Mouse (Mus musculus): ENCODE measurements around the gene Slc25a3.

The Slc25a3 gene

DNA sequence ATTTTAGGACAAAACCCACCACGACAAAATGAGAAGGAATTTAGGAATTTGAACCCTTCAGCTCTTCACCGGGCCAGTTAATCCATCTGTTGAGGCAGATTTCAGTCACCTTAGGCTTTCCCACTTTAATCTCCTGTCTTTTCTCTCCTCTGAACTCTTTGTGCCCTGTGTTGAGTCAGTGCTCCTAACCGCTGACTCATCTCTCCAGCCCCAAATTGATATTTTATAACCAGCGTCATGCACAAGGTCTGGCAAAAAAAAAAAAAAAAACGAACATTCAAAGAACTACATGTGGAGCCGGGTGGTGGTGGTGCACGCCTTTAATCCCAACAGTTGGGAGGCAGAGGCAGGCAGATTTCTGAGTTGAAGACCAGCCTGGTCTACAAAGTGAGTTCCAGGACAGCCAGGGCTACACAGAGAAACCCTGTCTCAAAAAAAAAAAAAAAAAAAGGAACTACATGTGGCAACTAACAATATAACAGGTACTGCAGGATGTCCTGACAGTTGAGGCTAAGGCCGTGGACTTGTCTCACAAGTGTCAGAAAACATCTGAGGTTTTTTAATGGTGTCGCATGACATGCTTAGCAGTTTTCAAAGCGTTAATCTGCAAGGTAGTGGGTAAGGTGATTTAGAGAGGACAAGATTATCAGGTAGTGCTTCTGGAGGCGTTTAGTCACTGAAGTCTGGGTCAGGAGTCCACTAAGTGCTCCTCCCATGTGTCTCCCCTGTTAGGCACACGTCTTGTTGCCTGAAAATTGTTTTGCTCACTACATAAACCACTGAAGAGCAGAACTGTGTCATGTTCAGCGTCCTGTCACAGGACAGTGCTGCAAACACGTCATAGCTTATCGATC lies 29.4 kb downstream of the Slc25a3 start:
- DNase-seq (ENCODE audit: low read depth) = peak; percentile 54

DNA sequence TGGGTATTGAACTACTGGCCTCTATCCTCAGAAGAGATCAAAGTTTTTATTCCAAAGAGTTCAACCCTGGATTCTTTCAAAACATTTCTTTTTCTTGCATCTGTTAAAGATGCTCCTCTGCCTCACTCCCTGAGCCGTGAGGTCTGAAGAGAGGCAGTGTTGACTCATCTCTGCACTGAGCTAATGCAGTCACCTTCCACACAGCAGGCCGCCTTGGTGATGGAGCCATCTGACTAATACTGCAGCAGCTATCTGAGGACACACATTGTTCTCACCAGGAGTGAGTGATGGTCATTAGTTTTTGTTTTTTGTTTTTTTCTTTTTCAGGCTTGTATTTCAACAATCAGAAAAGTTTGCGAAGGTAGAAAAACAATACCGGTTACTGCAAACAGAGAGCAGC lies 31.0 kb downstream of the Slc25a3 start:
- DNase-seq (ENCODE audit: low read depth) = peak; percentile 33

DNA sequence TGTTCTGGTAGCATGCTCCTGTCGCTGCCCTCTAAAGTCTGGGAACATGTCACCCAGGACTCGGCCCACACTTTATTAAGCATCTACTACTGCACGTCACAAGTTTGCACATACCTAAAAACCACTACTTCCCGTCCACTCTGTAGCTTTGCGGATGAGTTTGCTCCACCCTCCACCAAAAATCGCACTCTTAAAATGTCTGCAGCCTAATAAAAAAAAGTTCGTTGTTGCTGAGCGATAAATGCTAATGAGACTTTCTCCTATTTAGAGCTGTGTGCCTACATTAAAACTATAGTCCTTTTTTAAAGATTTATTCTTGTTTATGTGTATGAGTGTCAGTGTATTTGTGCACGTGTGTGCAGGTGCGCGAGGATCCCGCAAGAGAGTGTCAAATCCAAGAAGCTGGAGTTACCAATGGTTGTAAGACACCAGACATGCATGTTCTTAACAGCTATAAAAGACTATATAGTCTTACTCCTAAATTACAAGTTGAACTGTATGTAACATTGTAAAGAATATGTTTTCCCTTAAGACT lies 40.4 kb downstream of the Slc25a3 start:
- peak; percentile 67 for DNase-seq (ENCODE audit: low read depth)

DNA sequence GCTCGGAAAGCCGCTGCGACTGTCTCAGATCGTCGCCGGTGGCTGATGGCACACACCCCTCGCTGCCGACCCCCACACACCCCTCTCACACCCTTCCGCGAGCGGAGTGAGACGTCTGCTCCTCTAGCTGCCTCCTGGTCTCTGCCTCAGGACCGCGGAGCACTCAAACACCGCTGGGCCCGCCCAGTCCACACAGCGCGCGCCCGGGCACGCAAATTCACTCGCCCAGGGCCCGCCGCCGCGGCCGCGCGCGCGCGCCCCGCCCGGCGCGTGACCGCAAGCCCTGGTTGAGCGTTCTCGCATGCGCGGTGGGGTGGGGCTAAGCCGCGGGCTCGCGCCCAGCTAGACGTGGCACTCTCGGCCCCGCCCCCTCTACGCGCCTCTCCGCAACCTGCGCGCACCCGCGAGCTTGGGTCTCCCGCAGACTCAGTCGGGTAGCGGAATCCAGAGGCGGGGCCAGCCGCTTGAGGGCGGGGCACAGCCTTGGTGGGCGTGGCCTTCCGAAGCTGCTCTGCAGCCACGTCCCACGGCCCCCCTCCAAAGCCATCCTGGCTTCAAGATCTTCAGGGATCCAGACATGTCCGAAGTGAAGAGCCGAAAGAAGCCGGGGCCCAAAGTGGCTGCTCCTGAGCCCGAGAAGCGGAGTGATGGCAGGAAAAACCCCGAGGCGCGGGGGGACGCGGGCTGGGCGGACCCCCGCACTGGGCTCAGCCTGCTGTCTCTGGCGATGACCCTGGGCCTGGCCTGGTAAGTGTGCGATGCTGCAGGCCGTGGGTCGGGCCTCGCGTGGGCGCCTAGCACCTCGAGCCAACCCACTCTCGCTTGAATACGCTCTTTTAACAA lies 41.1 kb downstream of the Slc25a3 start, which contains the start of the genes Apaf1 and Ikbip:
Apaf1 (minus strand) TSS at position 221 of the 843 bp plus-strand sequence.
Ikbip (plus strand) TSS at position 391 of the 843 bp plus-strand sequence.
- DNase-seq (ENCODE audit: low read depth) = peak; percentile 98

GRCm38 (mm10) chr10:91081959-91082507 lies 41.8 kb downstream of the Slc25a3 start:
- peak; percentile 84 for DNase-seq (ENCODE audit: low read depth)

DNA sequence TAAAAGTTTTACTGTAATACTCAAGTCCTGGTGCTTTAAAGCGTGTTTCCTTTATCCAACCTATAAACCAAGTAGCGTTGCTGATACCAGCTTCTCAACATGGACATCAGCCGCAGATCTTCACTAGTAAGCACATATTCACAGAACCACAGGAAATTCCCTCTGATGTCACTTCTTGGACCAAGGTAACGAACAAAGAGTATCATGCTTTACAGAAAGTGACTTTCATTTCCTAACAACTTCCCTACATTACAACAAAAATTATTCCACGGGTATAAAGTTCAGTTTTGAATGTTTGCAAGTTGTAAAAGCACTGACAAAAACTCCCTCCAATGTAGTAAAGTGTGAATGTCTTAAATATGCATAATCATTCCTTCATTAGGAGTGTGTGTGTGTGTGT lies 43.3 kb downstream of the Slc25a3 start:
- DNase-seq (ENCODE audit: low read depth) = peak; percentile 76

GRCm38 (mm10) chr10:91076667-91077066 lies 47.2 kb downstream of the Slc25a3 start:
- peak; percentile 85 for DNase-seq (ENCODE audit: low read depth)

- no peak for DNase-seq (ENCODE audit: low read depth)
Measured at GRCm38 (mm10) chr10:91073345-91073744, 50.5 kb downstream of the Slc25a3 start.

DNA sequence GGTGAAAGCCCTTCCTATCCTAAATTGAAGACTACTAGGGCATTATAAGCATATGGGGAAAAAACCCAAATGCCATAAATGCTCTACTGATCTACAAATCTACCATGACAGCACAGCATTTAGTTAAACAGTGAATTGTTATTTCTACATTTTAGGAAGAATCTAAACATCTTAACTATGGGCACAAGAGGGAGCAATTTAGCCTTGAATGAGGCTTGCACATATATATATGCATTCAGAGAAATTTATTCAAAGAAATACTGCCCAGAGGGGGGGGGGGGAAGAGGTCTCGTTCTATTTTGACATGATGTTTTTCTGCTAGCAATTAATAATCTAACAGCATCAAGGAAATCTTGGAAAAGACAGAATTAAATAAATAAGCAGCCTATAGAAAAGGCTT lies 52.1 kb downstream of the Slc25a3 start:
- peak; percentile 76 for DNase-seq (ENCODE audit: low read depth)
